Mouse (Mus musculus): ENCODE data around the gene Mif4gd.

- TF ChIP-seq POLR2A (IDR thresholded peaks at IDR 0.05; ENCODE audit: insufficient read depth, low read depth, low read length): no peak
- TF ChIP-seq CTCF (IDR thresholded peaks at IDR 0.05): no peak
These were observed 6.2 kb upstream of the Mif4gd start for GRCm38 (mm10) chr11:115618732-115619516.
